Mouse (Mus musculus) testis, adult 2 months (tissue): ENCODE data around the gene Ptpa.
"Not testable (repeated sequence)": the region's sequence is repeated elsewhere in the genome, so short reads cannot be mapped to it uniquely, and the experiment has no call there.

ENCODE experiments used
- CTCF ChIP-seq: fragments of 200-500 bp; IDR thresholded peaks from 2 replicates; pipeline ENCODE4 v1.5.1; 2012; ENCODE audit warnings: low read depth, mild to moderate bottlenecking, inconsistent platforms, low read length, moderate library complexity; ENCODE audit not compliant: control insufficient read depth, insufficient read depth, insufficient replicate concordance
- POLR2A ChIP-seq: fragments of 200-500 bp; IDR thresholded peaks from 2 replicates; pipeline ENCODE4 v1.6.1; 2012; ENCODE audit warnings: low read depth, mild to moderate bottlenecking, inconsistent platforms, low read length, moderate library complexity; ENCODE audit not compliant: control insufficient read depth

- TF ChIP-seq POLR2A, CTCF: not testable (repeated sequence)
These were observed 1.3 kb downstream of the Ptpa start for GRCm38 (mm10) chr2:30417154-30417553.
